Mouse (Mus musculus) NIH3T3 (cell line): ENCODE measurements around the gene Pard3.

Source experiments
- DNase-seq: peaks from one replicate; pipeline ENCODE4 v3.0.0-alpha.2; 2012; ENCODE audit warnings: low read depth

Gene Pard3

GRCm38 (mm10) chr8:127553582-127553981, 489.9 kb downstream of the Pard3 start:
- DNase-seq: peak; percentile 82

DNA sequence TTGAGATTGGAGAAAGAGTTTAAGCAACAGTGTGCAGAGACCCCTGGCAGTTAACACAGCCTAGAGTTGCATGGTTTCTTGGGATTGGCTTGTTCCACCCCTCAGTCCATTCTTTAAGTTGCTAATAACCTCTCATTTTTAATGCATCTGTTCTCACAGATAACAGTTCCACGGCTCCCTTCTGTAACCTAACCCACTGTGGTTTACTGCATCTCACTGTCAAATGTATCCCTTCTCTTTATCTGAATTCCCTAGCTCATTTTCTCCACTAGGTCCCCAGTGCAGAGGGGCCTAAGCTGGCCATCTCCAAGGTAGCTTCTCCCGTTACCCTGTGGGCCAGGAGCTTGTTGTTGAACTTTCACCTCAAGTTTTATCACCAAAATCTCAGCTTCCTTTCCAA, 492.1 kb downstream of the Pard3 start:
- no peak for DNase-seq

- DNase-seq: no peak
These were observed 493.3 kb downstream of the Pard3 start for GRCm38 (mm10) chr8:127556964-127557363.

GRCm38 (mm10) chr8:127557566-127557965, 493.9 kb downstream of the Pard3 start:
- no peak for DNase-seq

- no peak for DNase-seq
These were observed 499.9 kb downstream of the Pard3 start for GRCm38 (mm10) chr8:127563634-127564033.

DNA sequence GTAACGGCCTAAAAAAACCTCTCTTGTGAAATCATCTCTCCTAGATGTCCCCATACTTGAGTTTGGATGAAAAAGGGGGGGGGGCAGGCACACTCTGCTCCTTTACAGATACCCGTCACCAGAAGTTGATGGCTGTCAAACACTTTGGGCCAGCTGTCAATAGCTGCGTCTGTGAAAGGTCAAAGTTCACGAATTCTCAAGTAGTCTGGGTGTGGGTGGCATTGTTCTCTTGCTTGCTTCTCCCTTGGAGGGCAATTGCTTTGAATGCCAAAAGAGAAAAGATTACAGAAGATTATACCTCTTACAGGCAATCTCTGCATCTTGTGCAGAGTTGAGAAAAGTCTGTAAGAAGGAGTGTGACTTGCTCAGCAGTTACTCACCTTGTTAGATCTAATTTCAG, 500.7 kb downstream of the Pard3 start:
- no peak for DNase-seq

GRCm38 (mm10) chr8:127569212-127569611, 505.5 kb downstream of the Pard3 start:
- peak; percentile 12 for DNase-seq

DNA sequence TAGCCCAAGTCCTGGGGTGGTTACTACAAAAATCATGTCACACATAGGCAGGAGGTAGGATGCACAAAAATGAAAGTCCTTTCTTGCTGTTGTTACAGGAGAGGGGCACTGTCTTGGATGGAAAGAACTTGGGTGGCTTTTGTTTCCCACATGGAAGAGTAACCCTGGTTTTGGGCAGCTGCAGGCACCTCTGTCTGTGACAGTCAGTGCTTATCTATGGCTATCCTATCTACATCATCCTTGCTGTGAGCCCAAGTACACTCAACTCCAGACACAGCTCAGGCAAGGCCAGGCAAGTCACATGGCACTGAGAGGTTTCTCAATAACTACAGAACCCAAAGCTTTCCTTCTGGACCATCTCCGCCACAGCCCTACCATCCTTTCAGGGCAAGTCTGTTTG, 506.8 kb downstream of the Pard3 start:
- no peak for DNase-seq

DNA sequence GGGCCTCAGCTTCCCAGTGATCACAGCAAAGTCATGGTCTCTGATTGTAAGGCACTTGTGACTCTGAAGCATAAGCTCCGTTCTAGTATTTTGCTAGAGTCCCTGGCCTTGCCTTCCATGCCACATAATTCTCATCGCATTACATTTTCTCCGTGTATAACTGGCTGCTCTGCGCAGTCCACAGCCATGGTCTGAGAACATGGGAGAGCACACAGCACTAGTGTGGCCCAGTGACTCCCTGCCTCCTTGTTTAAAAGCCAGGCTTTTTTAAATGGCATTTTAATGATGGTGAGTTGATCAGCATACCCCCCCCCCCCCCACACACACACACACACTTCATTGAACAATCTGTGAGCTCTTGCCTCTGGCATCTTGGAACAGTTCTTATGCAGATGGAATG, 508.8 kb downstream of the Pard3 start:
- no peak for DNase-seq

DNA sequence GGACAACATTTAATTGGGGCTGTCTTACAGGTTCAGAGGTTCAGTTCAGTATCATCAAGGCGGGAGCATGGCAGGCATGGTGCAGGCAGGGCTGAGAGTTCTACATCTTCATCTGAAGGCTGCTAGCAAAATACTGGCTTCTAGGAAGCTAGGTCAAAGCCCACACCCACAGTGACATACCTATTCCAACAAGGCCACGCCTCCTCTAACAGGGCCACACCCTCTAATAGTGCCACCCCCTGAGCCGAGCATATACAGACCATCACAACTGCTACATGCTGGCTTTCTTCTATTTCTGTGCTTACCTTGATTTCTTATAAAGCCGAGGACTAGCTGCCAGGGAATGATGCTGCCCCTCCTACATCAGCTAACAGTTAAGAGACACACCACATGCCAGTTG, 513.0 kb downstream of the Pard3 start:
- no peak for DNase-seq

DNA sequence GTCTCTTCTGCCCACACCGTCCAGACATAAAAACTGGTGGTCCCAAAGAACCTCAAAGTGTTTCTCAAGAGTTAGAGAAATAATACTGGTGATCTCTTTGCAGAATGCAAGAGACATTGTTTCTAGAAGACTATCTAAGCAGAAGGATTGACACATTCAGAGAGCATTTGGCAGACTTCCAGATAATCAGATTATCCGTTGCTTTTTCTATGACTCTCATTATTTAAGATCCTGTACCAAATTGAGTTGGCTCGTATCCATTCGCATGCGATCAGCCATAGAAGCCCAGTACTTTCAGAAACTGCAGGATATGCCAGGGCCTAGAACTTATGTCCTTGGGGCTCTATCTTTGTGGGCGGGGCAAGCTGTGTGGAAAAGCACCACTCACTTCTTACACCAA, 514.0 kb downstream of the Pard3 start:
- peak; percentile 19 for DNase-seq

GRCm38 (mm10) chr8:127579436-127579835, 515.7 kb downstream of the Pard3 start:
- no peak for DNase-seq

GRCm38 (mm10) chr8:127583429-127583828, 519.7 kb downstream of the Pard3 start:
- no peak for DNase-seq

- no peak for DNase-seq
These were observed 521.9 kb downstream of the Pard3 start for GRCm38 (mm10) chr8:127585618-127586017.

DNA sequence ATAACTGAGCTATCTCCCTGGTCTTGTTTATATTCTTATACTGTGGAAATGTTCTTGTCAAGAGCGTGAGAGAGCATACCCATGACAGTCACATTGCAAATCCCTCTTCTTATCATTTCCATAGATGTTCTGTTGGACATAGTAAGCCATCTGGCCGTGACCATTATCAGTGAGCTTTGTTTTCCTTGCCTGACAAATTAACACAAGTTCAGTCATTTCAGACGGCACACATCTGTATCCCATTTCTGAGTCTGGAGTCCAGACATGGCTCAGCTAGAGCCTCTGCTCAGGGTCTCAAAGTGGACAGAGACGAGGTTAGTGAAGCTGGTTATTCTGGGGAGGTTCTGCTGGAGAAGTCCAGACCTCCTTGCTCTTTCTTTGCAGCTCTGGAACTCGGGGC, 523.0 kb downstream of the Pard3 start:
- no peak for DNase-seq

DNA sequence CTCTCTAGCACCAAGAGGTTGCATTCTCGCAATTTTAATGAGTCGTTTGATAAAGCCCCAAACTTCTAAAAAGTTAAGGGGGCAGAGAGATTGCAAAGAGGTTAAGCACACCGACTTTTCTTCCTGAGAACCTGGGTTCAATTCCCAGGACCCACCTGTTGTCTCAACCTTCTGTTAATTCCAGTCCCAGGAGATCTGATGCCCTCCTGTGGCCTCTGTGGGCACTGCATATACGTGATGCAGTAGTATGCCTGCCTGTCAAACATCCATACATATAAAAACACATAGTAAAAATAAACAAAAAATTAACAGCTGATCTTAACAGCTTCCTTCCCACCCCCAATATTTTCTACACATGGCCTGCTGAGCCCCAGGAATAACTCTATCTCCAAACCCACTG, 524.6 kb downstream of the Pard3 start:
- peak; percentile 44 for DNase-seq

GRCm38 (mm10) chr8:127589291-127589690, 525.6 kb downstream of the Pard3 start:
- DNase-seq: peak; percentile 69

DNA sequence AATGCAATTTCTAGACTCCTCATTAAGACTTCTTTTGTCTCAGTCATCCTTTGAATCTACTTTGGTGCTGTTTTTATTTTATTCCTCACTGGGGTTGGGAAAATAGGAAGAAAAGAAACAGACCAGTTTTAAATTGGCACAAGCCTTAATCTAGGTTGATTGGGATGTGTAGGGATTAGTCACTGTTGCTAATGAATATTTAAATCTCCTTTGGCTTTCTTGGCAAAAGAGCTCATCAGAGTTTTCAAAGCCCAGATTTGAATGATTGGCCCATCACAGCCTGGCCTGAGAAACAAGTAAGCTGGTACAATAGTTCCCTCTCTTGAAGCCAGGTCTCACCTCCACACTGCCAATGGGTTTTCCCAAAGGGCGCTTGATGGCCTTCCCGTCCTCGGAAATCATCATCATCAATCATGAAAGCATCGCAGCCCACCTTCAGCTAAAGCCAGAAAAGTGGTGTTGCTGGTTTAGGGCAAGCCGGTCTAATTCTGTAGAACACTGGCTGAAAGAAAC, 527.0 kb downstream of the Pard3 start:
- DNase-seq: no peak

- peak; percentile 55 for DNase-seq
These were observed 529.2 kb downstream of the Pard3 start for GRCm38 (mm10) chr8:127592648-127593574.

GRCm38 (mm10) chr8:127600641-127601040, 536.9 kb downstream of the Pard3 start:
- DNase-seq: no peak

DNA sequence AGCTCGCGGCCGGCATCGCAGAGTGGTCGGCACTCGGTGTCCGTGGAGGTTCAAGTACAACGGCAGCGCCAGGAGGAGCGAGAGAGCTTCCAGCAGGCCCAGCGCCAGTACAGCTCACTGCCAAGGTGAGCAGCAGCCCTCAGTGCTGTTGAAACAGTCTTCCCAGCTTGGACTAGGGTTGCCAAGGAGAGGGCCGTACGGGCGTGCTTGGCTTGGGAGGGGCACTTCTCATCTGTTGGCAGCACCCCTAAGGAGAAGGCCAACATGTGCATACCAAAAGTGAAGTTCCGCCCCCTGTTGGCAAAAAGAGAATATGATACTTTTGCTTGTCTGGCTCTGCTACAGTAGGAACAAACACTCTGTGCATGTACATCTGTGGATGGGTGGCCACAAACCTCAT, 539.4 kb downstream of the Pard3 start:
- no peak for DNase-seq

DNA sequence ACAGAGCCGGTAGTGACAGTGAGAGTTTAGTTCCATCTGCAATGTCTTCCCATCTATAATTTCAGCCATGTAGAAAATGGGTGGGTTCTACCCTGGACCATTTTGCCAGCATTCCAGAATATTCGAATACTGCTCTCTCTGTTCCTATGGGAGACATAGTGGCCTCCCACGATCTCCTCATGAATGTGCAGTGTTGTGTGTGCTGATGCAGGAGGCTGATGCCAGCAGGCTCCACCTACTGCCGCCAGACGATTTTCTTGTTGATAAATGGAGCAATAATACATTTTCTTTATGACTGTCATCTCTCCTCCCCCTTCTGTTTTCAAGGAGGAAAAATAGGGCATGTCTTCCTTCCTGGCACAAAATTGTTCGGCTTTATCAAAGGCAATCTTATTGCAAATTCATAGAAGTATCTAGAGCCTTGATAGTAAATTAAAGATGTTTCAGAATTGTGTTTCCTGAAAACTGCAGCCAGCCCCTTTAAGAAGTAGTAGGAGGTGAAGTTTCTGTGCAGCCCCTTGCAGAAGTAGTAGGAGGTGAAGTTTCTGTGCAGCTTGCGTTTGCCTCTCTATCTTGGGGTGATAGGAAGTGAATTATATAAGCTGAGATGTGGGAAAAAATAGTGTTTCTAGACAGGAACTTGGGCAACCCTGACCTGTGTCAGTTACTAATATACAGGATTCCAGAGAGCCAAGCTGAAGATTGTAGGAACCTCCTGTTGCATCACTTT, 545.0 kb downstream of the Pard3 start:
- DNase-seq: no peak

DNA sequence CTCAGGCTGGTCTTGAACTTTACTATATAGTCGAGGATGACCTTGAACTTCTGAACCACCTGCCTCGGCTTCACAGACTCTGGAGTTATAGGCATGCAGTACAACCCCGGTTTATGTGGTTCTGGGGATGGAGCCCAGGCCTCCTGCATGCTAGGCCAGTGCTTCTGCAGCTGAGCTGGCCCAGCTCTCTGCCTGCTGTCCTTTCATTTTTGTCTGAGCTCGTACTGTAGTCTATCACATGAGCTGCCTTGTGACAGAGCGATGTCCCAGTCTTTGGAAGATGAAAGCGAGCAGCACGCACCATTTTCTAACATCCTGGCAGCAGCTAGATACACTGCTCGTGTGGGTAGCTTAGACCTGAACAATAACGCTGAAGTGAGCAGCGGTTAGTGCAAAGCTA, 545.6 kb downstream of the Pard3 start:
- DNase-seq: no peak
